Mouse (Mus musculus) neutrophil, adult 5-6 weeks (primary cell): Measurements from ENCODE around the gene Etnk1. TPM values are rescaled to one million over a fixed set of nuclear protein-coding genes. Genes with fewer than 3 reads are reported as not detected.
A peak's percentile ranks its signal among the peaks of the same experiment; 100 is the strongest.
"Not testable (repeated sequence)": the region's sequence is repeated elsewhere in the genome, so short reads cannot be mapped to it uniquely, and the experiment has no call there.

ENCODE experiments used
- ATAC-seq: fragments of 151-379, 151-347 bp; 2 replicates; pipeline ENCODE4 v1.8.0; 2017; ENCODE audit warnings: mild to moderate bottlenecking, moderate TSS enrichment; ENCODE audit not compliant: insufficient number of reproducible peaks, poor library complexity, low FRiP score, severe bottlenecking; ENCODE audit errors: extremely low read depth
- total RNA-seq: library from RNA; stranded (forward); fragments of 200-1000 nt; gene quantifications from 2 replicates; pipeline ENCODE4 v1.2.3, GENCODE M21; 2017

The Etnk1 gene
- total RNA-seq, 1 experiment from 2014 or later: 208 TPM

- ATAC-seq: no peak
Measured at GRCm38 (mm10) chr6:143167981-143168674, 1.1 kb downstream of the Etnk1 start.

- no peak for ATAC-seq
Measured at GRCm38 (mm10) chr6:143169385-143169784, 2.4 kb downstream of the Etnk1 start.

GRCm38 (mm10) chr6:143170166-143170960 is 3.3 kb downstream of the Etnk1 start:
- no peak for ATAC-seq

GRCm38 (mm10) chr6:143171066-143171465 is 4.0 kb downstream of the Etnk1 start:
- no peak for ATAC-seq

GRCm38 (mm10) chr6:143171781-143172465 is 4.9 kb downstream of the Etnk1 start:
- ATAC-seq: no peak

GRCm38 (mm10) chr6:143172683-143173082 is 5.7 kb downstream of the Etnk1 start:
- not testable (repeated sequence) for ATAC-seq

GRCm38 (mm10) chr6:143174226-143174625 is 7.2 kb downstream of the Etnk1 start:
- no peak for ATAC-seq

GRCm38 (mm10) chr6:143174906-143175656 is 8.1 kb downstream of the Etnk1 start:
- peak; percentile 38; the same call in 1 of the 2 replicates for ATAC-seq

GRCm38 (mm10) chr6:143176076-143176475 is 9.1 kb downstream of the Etnk1 start:
- no peak for ATAC-seq

- ATAC-seq: no peak
Measured at GRCm38 (mm10) chr6:143176591-143176990, 9.6 kb downstream of the Etnk1 start.

GRCm38 (mm10) chr6:143179181-143179580 is 12.2 kb downstream of the Etnk1 start:
- no peak for ATAC-seq

GRCm38 (mm10) chr6:143179733-143180132 is 12.7 kb downstream of the Etnk1 start:
- no peak for ATAC-seq

GRCm38 (mm10) chr6:143180511-143180910 is 13.5 kb downstream of the Etnk1 start:
- peak; percentile 46; the same call in 1 of the 2 replicates for ATAC-seq

GRCm38 (mm10) chr6:143184099-143184498 is 17.1 kb downstream of the Etnk1 start:
- no peak for ATAC-seq

GRCm38 (mm10) chr6:143184745-143185144 is 17.7 kb downstream of the Etnk1 start:
- no peak for ATAC-seq

- no peak for ATAC-seq
Measured at GRCm38 (mm10) chr6:143190838-143191476, 23.9 kb downstream of the Etnk1 start.

- no peak for ATAC-seq
Measured at GRCm38 (mm10) chr6:143191477-143192098, 24.6 kb downstream of the Etnk1 start.

- no peak for ATAC-seq
Measured at GRCm38 (mm10) chr6:143192709-143193108, 25.7 kb downstream of the Etnk1 start.
